Mouse (Mus musculus) neural tube, embryonic 11.5 days (tissue): ENCODE measurements around the gene Nkain2. TPM values are rescaled to one million over a fixed set of nuclear protein-coding genes. Genes with fewer than 3 reads are reported as not detected.
"Not testable (repeated sequence)": the region's sequence is repeated elsewhere in the genome, so short reads cannot be mapped to it uniquely, and the experiment has no call there.

Experiments used
- ATAC-seq: fragments of 200-750 bp; cut with Nextera tagmentation; 2 replicates; pipeline ENCODE4 v1.8.0; 2017; ENCODE audit warnings: moderate number of reproducible peaks, mild to moderate bottlenecking, moderate TSS enrichment, moderate library complexity; ENCODE audit not compliant: insufficient read depth, low FRiP score, low TSS enrichment
- DNase-seq: peaks from one replicate; pipeline ENCODE4 v3.0.0-alpha.2; 2015; ENCODE audit warnings: low spot score
- H3K27ac ChIP-seq: fragments of 300-500 bp; sonication (generic); 2 replicates; pipeline ENCODE4 v1.5.1; 2014; ENCODE audit warnings: low read depth, mild to moderate bottlenecking, low read length
- H3K27me3 ChIP-seq: fragments of 300-500 bp; sonication (generic); 2 replicates; pipeline ENCODE4 v1.6.1; 2014; ENCODE audit warnings: mild to moderate bottlenecking, low read length, mixed read lengths; ENCODE audit not compliant: control insufficient read depth, insufficient read depth
- H3K36me3 ChIP-seq: fragments of 300-500 bp; sonication (generic); 2 replicates; pipeline ENCODE4 v1.6.1; 2014; ENCODE audit warnings: mild to moderate bottlenecking, low read length, moderate library complexity, mixed read lengths; ENCODE audit not compliant: control insufficient read depth, insufficient read depth
- H3K4me1 ChIP-seq: fragments of 300-500 bp; sonication (generic); 2 replicates; pipeline ENCODE4 v1.6.1; 2014; ENCODE audit warnings: low read length, mixed read lengths; ENCODE audit not compliant: control insufficient read depth, insufficient read depth
- H3K4me2 ChIP-seq: fragments of 300-500 bp; sonication (generic); 2 replicates; pipeline ENCODE4 v1.6.1; 2014; ENCODE audit warnings: low read depth, mild to moderate bottlenecking, moderate library complexity
- H3K4me3 ChIP-seq: fragments of 300-500 bp; sonication (generic); 2 replicates; pipeline ENCODE4 v1.5.1; 2014; ENCODE audit warnings: low read depth, low read length
- H3K9ac ChIP-seq: fragments of 300-500 bp; sonication (generic); 2 replicates; pipeline ENCODE4 v1.6.1; 2014; ENCODE audit warnings: mild to moderate bottlenecking, low read length
- H3K9me3 ChIP-seq: fragments of 300-500 bp; sonication (generic); 2 replicates; pipeline ENCODE4 v1.6.1; 2016; ENCODE audit warnings: low read length; ENCODE audit not compliant: control insufficient read depth
- WGBS: fragments of 180-500 bp; shearing (Covaris S2); extraction: QIAGEN DNeasy Blood & Tissue Kit; methylation state at CpG from one replicate; pipeline ENCODE4 v1.1.7; 2014; 5-methylcytosine and 5-hydroxymethylcytosine counted together
- polyA plus RNA-seq: library from polyadenylated mRNA; unstranded; fragments of >200 nt; fragmentation: Nextera tagmentation; extraction: Ambion mirVana; gene quantifications from 2 replicates; pipeline ENCODE4 v1.2.1, GENCODE M21; 2014

The Nkain2 gene
- polyA plus RNA-seq, 1 experiment from 2014 or later = 3.3 TPM

DNA sequence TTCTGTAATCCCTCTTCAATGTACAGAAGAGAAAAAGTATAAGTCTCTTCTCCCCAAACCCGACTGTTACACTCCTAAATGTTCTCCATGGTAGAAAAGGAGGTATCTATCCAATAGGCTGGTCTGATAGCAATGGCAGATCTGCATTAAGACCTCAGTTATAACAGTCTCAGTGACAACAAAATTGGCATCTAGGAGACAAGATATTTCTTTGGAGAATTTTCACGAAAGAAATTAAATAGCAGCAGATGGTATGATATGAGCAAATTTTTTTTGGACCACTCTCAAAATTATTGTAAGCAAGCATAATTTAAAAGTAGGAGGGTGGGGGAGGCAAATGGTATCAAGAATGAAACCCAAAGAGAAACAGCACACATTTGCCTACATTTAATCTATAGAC lies 94.0 kb downstream of the Nkain2 start:
- DNase-seq (no peak), ATAC-seq (no peak)
- 74% methylated on average over 2 of the region's 2 CpGs for WGBS
- no peaks in the 10 kb centered on the region for H3K27me3 ChIP-seq
- H3K4me2 ChIP-seq = no peak overlapping the region
- H3K4me3 ChIP-seq = no peak overlapping the region
- no peaks in the 10 kb centered on the region for H3K9me3 ChIP-seq
- no peaks in the 10 kb centered on the region for H3K36me3 ChIP-seq
- no peaks in the 10 kb centered on the region for H3K4me1 ChIP-seq
- no peak overlapping the region for H3K9ac ChIP-seq
- H3K27ac ChIP-seq = no peak overlapping the region

DNA sequence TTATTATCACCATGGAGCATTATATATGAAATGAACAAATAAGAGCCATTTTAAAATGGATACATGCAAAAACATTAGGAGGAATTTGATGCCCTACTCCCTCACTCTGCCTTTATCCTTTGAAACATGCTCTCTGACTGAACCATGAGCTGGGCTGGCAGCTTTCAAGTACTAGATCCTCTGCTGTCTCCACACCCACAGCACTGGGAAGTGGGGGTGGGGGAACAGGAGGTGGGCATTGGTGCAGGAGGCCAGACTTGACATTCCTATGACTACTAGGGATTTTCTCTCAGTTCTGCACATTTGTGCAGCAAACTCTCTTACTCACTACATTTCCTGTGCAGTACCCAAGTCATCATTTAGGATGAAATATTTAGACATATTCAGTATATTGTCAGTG lies 99.7 kb downstream of the Nkain2 start:
- no peak for ATAC-seq
- no peak overlapping the region for H3K9ac ChIP-seq
- DNase-seq = no peak
- H3K4me3 ChIP-seq = no peak overlapping the region
- H3K4me1 ChIP-seq = no peaks in the 10 kb centered on the region
- H3K27ac ChIP-seq = no peak overlapping the region
- no peaks in the 10 kb centered on the region for H3K9me3 ChIP-seq
- no peaks in the 10 kb centered on the region for H3K36me3 ChIP-seq
- no peak overlapping the region for H3K4me2 ChIP-seq
- H3K27me3 ChIP-seq = no peaks in the 10 kb centered on the region

DNA sequence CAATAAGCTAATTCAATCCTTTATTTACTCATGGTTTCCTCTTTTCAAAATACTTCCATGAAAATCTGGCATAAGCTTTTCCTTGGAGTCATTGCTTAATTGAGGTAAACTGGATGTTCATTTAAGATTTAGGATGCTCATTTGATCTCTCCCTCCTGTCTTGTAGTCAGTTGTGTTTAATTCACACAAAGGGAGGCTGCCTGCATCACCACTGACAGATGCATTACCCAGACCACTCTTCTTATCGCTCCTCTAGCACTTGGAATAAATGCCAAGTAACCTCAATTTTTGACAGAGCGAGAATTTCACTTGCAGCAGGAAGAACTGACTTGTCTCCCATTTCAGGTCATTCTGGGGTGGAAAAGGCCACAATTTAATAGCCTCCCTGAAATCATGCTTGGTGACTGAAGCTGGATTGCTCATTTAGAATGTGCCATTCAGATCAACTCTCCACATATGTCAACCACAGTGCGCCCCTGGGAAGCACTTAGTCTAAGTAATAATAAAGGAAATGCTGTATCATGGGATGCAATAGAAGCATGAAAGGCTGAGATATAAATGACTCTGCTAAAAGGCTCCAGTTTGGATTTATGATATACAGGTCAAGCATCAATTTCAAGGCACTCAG lies 107.4 kb downstream of the Nkain2 start:
- Histone ChIP-seq H3K9ac (no peak overlapping the region), H3K27me3 (no peaks in the 10 kb centered on the region), H3K9me3 (no peaks in the 10 kb centered on the region), H3K4me3 (no peak overlapping the region), H3K4me2 (no peak overlapping the region), H3K27ac (no peak overlapping the region), H3K36me3 (no peaks in the 10 kb centered on the region), H3K4me1 (no peaks in the 10 kb centered on the region)
- 81% methylated on average over 3 of the region's 3 CpGs for WGBS
- ATAC-seq (no peak), DNase-seq (no peak)

DNA sequence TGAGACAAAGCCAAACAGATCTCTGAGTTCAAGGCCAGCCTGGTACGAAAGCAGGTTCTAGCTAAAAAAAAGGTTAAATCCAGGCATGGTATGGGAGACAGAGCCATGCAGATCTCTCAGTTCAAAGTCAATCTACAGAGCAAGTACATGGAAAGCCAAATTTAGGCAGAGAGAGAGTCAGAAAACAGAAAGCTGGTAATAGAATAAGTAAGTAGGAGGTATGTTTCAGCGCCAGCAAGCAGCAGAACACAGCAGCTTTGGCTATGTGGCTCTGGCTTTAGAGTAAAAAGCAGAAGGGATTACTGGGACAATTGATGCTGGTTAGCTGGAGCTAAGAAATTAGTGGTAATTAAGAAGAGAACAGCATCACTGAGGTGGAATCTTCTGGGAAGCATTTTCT lies 151.3 kb downstream of the Nkain2 start:
- DNase-seq (no peak), ATAC-seq (no peak)
- H3K9ac ChIP-seq = no peak overlapping the region
- no peaks in the 10 kb centered on the region for H3K4me1 ChIP-seq
- no peak overlapping the region for H3K27ac ChIP-seq
- H3K27me3 ChIP-seq = no peaks in the 10 kb centered on the region
- H3K4me2 ChIP-seq = no peak overlapping the region
- H3K9me3 ChIP-seq = no peaks in the 10 kb centered on the region
- 86% methylated on average over 2 of the region's 2 CpGs for WGBS
- H3K36me3 ChIP-seq = no peaks in the 10 kb centered on the region
- no peak overlapping the region for H3K4me3 ChIP-seq

DNA sequence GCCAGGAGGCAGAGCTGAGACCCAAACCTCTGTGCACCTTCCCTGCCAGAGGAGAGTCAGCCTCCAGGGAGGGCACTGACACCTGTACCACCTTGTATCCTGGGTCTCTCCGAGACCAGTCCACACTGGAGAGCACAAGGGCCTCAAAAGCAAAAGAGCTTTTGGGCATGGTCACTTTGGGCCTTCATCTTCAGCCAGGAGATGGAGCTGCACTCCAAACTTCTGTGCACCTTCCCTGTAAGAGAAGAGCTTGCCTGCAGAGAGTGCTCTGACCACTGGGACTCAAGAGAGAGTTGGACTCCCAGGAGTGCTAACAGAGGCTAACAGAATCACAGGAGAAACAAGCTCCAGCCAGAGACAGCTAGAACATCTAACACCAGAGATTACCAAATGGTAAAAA lies 183.7 kb downstream of the Nkain2 start:
- 71% methylated on average over 1 of the region's 1 CpGs for WGBS
- not testable (repeated sequence) for H3K4me3 ChIP-seq, H3K9me3 ChIP-seq, H3K27me3 ChIP-seq, H3K4me1 ChIP-seq, H3K27ac ChIP-seq, H3K4me2 ChIP-seq, H3K9ac ChIP-seq, ATAC-seq, H3K36me3 ChIP-seq, DNase-seq

DNA sequence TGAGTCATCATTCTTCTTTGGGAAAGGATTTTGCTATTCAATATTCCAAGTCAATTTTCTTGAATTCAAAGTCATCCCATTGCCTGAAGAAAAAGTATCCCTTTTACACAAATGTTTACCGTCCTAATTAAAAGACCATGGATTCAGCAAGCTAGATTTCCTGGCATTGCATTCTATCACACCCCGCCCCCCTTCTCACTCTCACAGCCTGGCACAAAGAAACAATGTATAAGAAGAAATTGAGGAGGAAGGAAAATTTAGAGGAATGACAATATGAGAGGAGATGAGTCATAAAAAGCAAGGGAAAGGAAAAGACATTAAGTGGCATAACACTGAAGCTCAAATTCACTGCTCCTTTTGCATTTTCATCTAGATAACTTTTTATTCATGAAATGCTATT lies 193.6 kb downstream of the Nkain2 start:
- Histone ChIP-seq H3K9ac (no peak overlapping the region), H3K4me2 (no peak overlapping the region), H3K4me3 (no peak overlapping the region), H3K27me3 (no peaks in the 10 kb centered on the region), H3K27ac (no peak overlapping the region), H3K4me1 (no peaks in the 10 kb centered on the region), H3K36me3 (no peaks in the 10 kb centered on the region), H3K9me3 (no peaks in the 10 kb centered on the region)
- 93% methylated on average over 2 of the region's 2 CpGs for WGBS
- DNase-seq = no peak
- ATAC-seq = no peak

DNA sequence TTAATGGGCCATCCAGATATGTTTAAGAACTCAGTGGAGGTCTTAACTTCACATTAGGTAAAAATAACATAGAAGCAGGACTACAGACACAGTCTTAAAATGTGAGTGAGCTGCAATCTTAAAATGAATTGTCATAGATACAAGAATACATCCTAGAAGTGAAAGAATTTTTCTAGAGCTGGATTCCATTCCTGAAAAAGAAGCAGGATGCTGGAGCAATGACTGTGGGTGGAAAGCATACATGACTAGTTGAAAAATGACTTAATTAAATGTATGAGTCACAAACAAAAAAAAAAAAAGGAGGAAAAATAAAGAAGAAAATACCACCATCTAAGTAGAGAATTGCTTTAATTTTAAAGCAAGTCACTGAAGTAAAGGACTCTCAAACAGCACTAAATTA lies 205.7 kb downstream of the Nkain2 start:
- no peak overlapping the region for H3K4me2 ChIP-seq
- ATAC-seq (no peak), DNase-seq (no peak)

DNA sequence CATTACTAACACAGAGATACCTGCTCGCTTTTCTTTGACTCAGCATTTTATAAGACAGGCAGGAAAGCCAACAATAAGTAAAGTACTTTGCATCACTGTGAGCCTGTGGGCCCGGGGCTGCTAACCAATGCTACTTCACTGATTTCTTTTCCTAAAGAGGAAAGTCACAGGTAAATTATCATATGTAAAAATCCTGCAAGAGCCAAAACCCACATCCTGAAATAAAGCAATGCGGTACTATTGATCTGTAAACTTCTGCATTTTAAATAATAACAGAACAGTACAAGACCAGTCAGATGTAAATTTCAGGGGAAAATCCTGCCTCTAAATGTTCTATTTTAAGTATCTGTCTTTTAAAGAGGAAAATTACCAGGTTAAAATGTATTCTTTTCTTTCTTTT lies 250.0 kb downstream of the Nkain2 start:
- 68% methylated on average over 3 of the region's 3 CpGs for WGBS
- Histone ChIP-seq H3K9me3 (no peaks in the 10 kb centered on the region), H3K4me2 (no peak overlapping the region), H3K9ac (no peak overlapping the region), H3K4me3 (no peak overlapping the region), H3K4me1 (no peaks in the 10 kb centered on the region), H3K27ac (no peak overlapping the region), H3K27me3 (no peaks in the 10 kb centered on the region), H3K36me3 (no peaks in the 10 kb centered on the region)
- no peak for ATAC-seq
- DNase-seq = no peak

More for the DNA sequence above, 205.7 kb downstream of the Nkain2 start:
- Histone ChIP-seq H3K27me3 (no peaks in the 10 kb centered on the region), H3K36me3 (no peaks in the 10 kb centered on the region), H3K4me3 (no peak overlapping the region), H3K9me3 (no peaks in the 10 kb centered on the region), H3K9ac (no peak overlapping the region), H3K4me1 (no peaks in the 10 kb centered on the region), H3K27ac (no peak overlapping the region)

DNA sequence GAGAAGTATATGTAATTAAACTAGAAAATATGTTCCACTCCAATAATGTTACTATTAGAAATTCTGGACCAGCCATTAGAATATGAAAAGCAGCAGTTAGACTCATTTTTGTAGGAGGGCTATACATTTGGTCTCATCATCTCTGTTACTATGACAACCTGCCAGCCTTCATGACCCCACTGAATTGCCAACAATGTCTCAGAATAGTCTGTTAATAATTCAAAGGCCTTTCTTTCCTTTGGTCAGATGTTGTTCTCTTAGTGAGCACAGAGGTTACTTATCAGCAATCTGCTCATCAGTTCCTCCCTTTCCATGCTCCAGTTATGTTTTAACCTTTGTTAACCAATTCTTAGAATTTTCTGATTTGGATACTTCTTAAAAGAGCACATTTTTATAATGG lies 251.1 kb downstream of the Nkain2 start:
- DNase-seq (no peak), ATAC-seq (no peak)
- H3K36me3 ChIP-seq = no peaks in the 10 kb centered on the region
- no peak overlapping the region for H3K9ac ChIP-seq
- no peak overlapping the region for H3K4me3 ChIP-seq
- H3K27me3 ChIP-seq = no peaks in the 10 kb centered on the region
- H3K9me3 ChIP-seq = no peaks in the 10 kb centered on the region
- no peaks in the 10 kb centered on the region for H3K4me1 ChIP-seq
- no peak overlapping the region for H3K27ac ChIP-seq
- H3K4me2 ChIP-seq = no peak overlapping the region
